In the genomic region with DNA sequence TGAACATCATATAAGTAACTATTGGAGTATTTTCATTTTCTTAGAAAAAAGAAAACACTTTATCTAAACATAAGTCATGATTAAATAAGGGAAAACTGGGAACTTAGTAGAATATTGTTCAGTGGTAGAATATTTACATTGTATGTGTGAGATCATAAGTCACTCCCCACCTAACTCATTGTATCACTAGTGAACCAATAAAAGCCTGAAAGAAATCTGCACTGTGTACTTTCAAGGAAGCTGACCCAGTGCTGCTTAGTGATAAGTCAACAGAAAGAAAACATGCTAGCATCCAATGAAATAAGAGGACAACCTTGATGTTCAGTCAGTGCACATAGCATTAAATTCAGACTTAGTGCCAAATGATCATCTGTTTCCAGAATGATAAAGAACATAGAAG, we compare ENCODE assay signal across 31 mouse cellular contexts.
"Had no signal": no experiment of that assay in that cellular context is flagged by ENCODE, and none has a peak within 500 bp of the region (broad histone marks: within the 10 kb centered on the region; RNA-seq: fewer than 3 reads in every experiment).

No protein-coding gene starts in this region.

- H3K36me3 ChIP-seq: limb, embryonic 10.5 days; limb, embryonic 12.5 days; limb, embryonic 13.5 days; limb, embryonic 15.5 days; liver, embryonic 12.5 days; liver, embryonic 13.5 days; liver, embryonic 15.5 days; lung, embryonic 15.5 days; midbrain, embryonic 12.5 days; midbrain, embryonic 13.5 days; midbrain, embryonic 15.5 days; neural tube, embryonic 12.5 days had no signal

- H3K4me1 ChIP-seq: limb, embryonic 10.5 days; limb, embryonic 12.5 days; limb, embryonic 13.5 days; limb, embryonic 15.5 days; liver, embryonic 12.5 days; liver, embryonic 13.5 days; liver, embryonic 15.5 days; megakaryocyte, embryonic 14.5 days; midbrain, embryonic 12.5 days; midbrain, embryonic 13.5 days; midbrain, embryonic 15.5 days; neural tube, embryonic 12.5 days had no signal

- DNase-seq: left cerebral cortex, postnatal 4 days; liver; liver, embryonic 13.5 days; liver, postnatal 0 days; lung, adult 18-20 months; lung, adult 2 months; lung, embryonic 14.5 days; lung, postnatal 10 days; lung, postnatal 14 days; lung, postnatal 36 days; lung, postnatal 4 days; midbrain, embryonic 14.5 days had no signal

- H3K9me3 ChIP-seq: limb, embryonic 10.5 days; limb, embryonic 12.5 days; limb, embryonic 13.5 days; limb, embryonic 15.5 days; liver, embryonic 12.5 days; liver, embryonic 13.5 days; liver, embryonic 15.5 days; lung, embryonic 15.5 days; megakaryocyte, embryonic 14.5 days; midbrain, embryonic 12.5 days; midbrain, embryonic 13.5 days; midbrain, embryonic 15.5 days; neural tube, embryonic 12.5 days had no signal

- H3K4me3 ChIP-seq: limb, embryonic 10.5 days; limb, embryonic 12.5 days; limb, embryonic 13.5 days; limb, embryonic 15.5 days; liver, embryonic 12.5 days; liver, embryonic 13.5 days; liver, embryonic 15.5 days; lung, embryonic 15.5 days; megakaryocyte, embryonic 14.5 days; midbrain, embryonic 12.5 days; midbrain, embryonic 13.5 days; midbrain, embryonic 15.5 days; myocyte; neural tube, embryonic 12.5 days had no signal

- H3K27me3 ChIP-seq: limb, embryonic 12.5 days; limb, embryonic 13.5 days; limb, embryonic 15.5 days; liver, embryonic 12.5 days; liver, embryonic 13.5 days; liver, embryonic 15.5 days; lung, embryonic 15.5 days; megakaryocyte, embryonic 14.5 days; midbrain, embryonic 12.5 days; midbrain, embryonic 13.5 days; midbrain, embryonic 15.5 days; neural tube, embryonic 12.5 days had no signal

- H3K27ac ChIP-seq: limb, embryonic 10.5 days; limb, embryonic 12.5 days; limb, embryonic 13.5 days; limb, embryonic 15.5 days; liver, embryonic 12.5 days; liver, embryonic 13.5 days; liver, embryonic 14.5 days; liver, embryonic 15.5 days; lung, embryonic 15.5 days; macrophage; midbrain, embryonic 12.5 days; midbrain, embryonic 13.5 days; midbrain, embryonic 15.5 days; neural tube, embryonic 12.5 days had no signal

- ATAC-seq: liver, embryonic 12.5 days; liver, postnatal 0 days; lung, postnatal 0 days; midbrain, embryonic 13.5 days; midbrain, embryonic 15.5 days; midbrain, embryonic 16.5 days had no signal

- H3K9ac ChIP-seq: limb, embryonic 12.5 days; limb, embryonic 13.5 days; limb, embryonic 15.5 days; liver, embryonic 12.5 days; liver, embryonic 13.5 days; liver, embryonic 14.5 days; liver, embryonic 15.5 days; liver, postnatal 0 days; lung, embryonic 14.5 days; lung, embryonic 15.5 days; midbrain, embryonic 12.5 days; midbrain, embryonic 13.5 days; midbrain, embryonic 15.5 days; neural tube, embryonic 12.5 days had no signal

- H3K4me2 ChIP-seq: limb, embryonic 12.5 days; limb, embryonic 13.5 days; limb, embryonic 15.5 days; liver, embryonic 11.5 days; liver, embryonic 12.5 days; liver, embryonic 13.5 days; liver, embryonic 15.5 days; lung, embryonic 14.5 days; lung, embryonic 15.5 days; midbrain, embryonic 11.5 days; midbrain, embryonic 12.5 days; midbrain, embryonic 13.5 days; midbrain, embryonic 15.5 days; neural tube, embryonic 12.5 days had no signal
